Mouse (Mus musculus) cerebellum, adult 18-20 months (tissue): ENCODE results near the gene Zfp871.
"Not testable (repeated sequence)": the region's sequence is repeated elsewhere in the genome, so short reads cannot be mapped to it uniquely, and the experiment has no call there.

Source experiments
- DNase-seq, 2 experiments: peaks; one replicate each; pipeline ENCODE4 v3.0.0; 2021

The Zfp871 gene

DNA sequence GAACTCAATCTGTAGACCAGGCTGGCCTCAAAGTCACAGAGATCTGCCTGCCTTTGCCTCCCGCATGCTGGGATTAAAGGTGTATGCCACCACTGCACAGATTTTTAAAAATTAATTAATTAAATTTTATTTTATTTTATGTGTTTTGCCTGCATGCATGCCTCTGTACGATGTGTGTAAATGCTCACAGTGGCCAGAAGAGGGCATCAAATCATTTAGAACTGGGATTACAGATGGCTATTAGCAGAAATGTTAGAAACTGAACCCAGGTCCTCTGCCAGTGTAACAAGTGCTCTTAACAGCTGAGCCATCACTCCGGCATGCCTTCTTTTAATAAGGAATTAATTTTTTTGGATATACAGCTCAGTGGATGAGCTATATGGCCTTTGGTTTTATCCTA is 59.1 kb downstream of the Zfp871 start:
- DNase-seq, result no peak

DNA sequence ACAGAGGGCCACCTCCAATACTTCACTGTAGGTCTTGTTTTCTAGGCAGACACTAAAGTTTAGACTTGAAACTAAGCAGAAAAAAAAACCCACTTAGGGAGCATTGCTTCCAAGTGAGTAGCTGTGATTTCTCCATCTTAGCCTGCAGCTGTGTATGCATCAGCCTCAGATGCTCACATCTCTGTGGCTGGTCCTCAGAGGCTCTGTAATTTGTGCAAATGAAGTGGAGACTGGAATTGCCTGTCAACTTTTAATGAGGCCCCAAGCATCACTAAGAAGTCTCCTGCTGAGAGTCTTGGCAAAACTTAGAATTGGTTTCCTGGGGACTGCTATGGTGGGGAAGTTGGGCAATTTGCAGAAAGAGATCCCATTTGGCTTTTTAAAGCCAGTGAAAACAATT is 61.7 kb downstream of the Zfp871 start:
- DNase-seq, result not testable (repeated sequence)

DNA sequence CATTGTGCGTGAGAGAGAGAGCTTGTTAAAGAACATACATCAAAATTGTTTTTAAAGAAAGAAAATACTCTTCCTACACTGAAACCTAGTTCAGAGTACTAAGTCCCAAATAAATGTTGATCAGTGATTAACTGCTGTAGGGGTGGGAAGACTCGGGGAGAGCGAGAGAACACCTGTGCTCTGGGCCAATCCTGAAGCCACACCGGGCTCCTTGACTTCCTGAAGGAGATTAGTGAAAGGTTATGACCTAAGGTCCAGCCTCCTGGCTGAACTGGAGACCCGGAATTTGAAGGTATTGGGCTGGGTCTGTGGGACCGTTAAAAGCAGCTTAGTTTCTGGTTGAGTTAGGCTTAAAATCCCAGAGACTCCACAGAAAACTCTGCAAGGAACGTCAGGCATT is 65.3 kb downstream of the Zfp871 start:
- no peak for DNase-seq

DNA sequence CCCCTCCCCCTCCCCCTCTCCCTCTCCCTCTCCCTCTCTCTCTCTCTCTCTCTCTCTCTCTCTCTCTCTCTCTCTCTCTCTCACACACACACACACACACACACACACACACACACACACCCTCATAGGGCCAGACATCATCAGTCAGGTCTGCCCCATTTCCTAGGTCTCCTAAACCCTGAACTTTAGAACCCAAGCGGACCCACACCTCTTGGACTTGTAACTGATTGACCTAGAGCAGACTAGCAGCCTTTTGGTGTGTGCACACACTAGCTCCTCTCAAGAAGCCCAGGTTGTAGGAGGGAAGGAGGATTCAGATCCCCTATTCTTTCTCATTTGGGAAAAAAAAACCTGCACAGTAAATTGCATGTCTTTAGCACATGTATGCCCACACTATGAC is 65.9 kb downstream of the Zfp871 start:
- DNase-seq, result not testable (repeated sequence)
